Mouse (Mus musculus) layer of hippocampus, postnatal 25 days (tissue): Measurements from ENCODE around the gene Lipc. TPM values are rescaled to one million over a fixed set of nuclear protein-coding genes. Genes with fewer than 3 reads are reported as not detected.
"Not testable (repeated sequence)": the region's sequence is repeated elsewhere in the genome, so short reads cannot be mapped to it uniquely, and the experiment has no call there.

Experiments
- DNase-seq, 2 experiments: peaks; one replicate each; pipeline ENCODE4 v3.0.0; 2022; ENCODE audit warnings: mixed read lengths in 2 of 2, low spot score in 1 of 2; ENCODE audit errors: extremely low spot score in 1 of 2
- total RNA-seq, 2 experiments: library from RNA; stranded (reverse); gene quantifications; 2 replicates each; pipeline ENCODE4 v1.2.3; 2021

The Lipc gene
- total RNA-seq, 2 experiments from 2014 or later, result 0.20 to 0.28 TPM

DNA sequence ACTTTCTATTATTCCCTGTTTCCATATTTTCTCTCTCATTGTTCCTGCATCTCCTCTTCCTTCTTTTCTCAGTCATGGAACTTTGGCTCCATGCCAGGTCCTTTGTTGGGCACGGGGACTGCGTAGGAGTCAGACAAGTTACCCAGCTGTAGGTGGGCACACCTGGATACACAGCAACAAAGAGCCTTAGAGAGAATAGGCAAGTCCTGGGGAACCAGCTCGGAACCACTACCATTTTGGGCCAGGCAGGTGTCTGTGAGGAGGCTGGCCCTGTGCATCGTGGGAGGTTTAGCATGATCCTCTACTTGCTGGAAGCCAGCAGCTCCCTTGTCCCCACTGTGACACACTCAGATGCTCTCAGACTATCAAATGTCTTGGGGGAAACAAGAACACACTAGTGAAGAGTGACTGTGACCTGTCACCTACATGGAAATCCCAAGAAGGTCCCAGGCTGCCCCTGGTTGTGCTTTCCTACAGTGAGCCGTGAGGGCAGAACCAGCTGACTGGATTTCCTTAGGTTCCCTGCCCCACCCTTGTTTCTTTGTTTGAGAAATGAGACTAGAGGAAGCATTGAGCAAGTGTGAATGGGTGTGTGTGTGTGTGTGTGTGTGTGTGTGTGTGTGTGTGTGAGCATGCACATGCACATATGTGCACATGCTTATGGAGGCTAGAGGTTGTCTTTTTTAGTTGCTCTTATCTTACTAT is 82.7 kb downstream of the Lipc start:
- DNase-seq, result no peak

- DNase-seq, result no peak
Measured at GRCm38 (mm10) chr9:70867381-70867780, 84.6 kb downstream of the Lipc start.

- DNase-seq, result no peak
Measured at GRCm38 (mm10) chr9:70864039-70864438, 88.0 kb downstream of the Lipc start.

DNA sequence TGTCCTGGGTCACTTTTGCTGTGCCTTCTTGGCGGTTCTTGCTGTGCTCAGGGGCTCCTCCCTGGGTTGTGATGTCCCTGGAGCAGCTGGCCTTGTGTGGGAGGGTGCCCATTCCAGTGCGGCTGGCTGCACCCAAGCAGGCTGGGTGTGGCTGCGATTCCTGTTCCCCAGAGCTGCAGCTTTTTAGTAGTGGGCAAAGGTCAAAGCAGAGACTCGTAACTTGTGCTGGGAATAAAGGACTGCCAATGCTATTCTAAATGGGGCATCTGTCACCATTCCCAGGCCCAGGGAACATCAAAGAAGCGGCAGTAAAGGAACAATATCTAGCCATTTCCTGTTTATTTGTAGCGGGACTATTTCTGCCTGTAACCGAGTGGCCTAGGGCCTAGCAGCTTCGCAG is 88.7 kb downstream of the Lipc start:
- DNase-seq, result no peak

- DNase-seq, result no peak
Measured at GRCm38 (mm10) chr9:70859233-70859632, 92.8 kb downstream of the Lipc start.

- DNase-seq, result no peak
Measured at GRCm38 (mm10) chr9:70855868-70856267, 96.2 kb downstream of the Lipc start.

- no peak for DNase-seq
Measured at GRCm38 (mm10) chr9:70854950-70855349, 97.1 kb downstream of the Lipc start.

DNA sequence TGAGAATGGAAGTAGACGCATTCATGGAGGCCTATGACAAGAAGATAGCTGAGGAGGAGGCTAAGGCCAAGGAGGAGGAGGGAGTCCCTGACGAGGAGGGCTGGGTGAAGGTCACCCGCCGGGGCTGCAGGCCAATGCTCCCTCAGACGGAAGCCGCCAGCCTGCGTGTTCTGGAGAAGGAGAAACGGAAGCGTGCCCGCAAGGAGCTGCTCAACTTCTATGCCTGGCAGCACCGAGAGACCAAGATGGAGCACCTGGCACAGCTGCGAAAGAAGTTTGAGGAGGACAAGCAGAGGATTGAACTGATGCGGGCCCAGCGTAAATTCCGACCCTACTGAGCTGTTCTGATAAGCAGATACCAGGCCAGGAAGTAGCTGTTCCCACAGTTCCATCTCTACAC is 98.9 kb downstream of the Lipc start:
- not testable (repeated sequence) for DNase-seq

DNA sequence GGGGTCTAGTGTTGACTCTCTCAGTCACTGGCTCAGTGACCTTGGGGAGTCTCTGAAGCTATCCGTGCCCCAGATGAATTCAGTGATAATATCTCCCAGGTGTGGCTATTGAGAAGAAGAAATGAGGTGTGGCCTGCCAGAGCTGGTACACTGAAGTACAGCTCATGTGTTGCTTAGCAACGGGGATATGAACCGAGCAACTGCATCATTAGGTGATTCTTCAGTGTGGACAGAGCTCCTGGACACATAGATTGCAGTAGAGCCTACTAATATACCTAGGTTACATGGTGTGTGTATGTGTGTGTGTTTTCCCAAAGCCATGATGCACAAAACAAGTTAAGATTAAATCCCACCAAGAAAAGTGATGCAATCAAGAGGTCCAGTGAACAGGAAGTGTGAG is 100.5 kb downstream of the Lipc start:
- DNase-seq, result no peak

GRCm38 (mm10) chr9:70848135-70848770 is 103.8 kb downstream of the Lipc start:
- no peak for DNase-seq

GRCm38 (mm10) chr9:70847627-70848051 is 104.4 kb downstream of the Lipc start:
- no peak for DNase-seq

DNA sequence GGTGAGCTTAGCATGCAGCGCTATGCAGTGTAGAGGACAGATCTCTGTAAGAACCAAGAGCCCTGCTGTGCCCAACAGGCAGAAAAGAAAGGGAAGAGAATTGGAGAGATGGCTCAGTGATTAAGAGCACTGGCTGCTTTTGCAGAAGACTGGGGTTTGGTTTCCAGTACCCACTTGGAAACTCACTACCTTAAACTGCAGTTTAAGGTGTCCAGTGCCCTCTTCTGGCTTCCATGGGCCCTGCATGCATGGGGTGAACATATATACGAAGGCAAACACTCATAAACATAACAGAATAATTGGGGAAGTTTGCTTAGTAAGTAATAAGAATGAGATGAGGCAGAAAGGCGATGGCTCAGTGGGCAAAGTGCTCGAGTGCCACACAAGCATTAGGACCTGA is 108.8 kb downstream of the Lipc start:
- no peak for DNase-seq

DNA sequence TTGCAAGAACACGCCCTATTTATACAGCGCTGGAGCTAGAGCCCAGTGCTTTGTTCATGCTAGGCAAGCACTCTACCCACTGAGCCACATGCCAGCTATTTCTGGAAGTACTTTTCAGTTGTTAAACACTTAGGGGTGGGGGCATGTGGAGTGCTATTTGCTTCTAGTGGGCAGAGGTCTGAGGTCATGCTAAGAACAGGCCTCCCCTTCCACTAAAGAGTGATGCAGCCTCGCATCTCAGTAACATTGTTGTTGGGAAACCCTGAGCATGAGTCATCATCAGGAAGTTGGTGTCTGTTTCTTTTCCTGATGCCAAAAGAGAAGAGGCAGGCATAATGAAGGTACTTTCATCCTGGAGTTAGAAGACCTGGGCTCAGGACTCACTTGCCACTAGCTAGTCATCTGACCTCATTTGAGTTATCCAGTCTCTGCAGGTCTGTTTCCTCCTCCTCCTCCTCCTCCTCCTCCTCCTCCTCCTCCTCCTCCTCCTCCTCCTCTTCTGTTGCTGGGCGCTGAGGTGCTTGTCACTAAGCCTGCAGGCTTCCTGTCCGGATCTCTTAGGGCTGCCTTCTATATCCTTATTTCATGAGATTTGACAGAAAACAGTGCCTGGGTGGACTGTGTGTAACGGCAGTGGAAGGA is 109.6 kb downstream of the Lipc start:
- no peak for DNase-seq

GRCm38 (mm10) chr9:70841426-70842215 is 110.4 kb downstream of the Lipc start:
- no peak for DNase-seq

DNA sequence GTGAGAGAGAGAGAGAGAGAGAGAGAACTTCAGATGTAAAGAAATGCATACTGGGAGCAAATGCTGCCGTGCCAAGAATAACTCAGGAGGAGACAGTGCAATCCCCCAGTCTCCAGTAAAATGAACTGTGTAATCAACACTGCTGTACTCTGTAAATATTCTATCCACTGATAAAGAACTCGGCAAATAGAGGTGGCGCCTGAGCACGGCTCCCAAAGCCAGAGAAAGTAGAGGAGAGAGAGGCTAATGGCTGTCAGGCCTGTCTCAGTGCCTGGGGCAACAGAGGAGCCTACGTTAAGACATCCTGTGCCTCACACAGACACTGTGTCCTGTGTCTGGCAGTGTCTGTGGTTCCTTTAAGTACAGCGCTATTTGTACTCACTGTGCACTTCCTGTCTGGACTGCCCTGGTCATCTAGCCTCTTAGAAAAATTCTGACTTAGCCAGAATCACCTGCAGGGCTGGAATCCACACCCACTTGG is 111.1 kb downstream of the Lipc start:
- no peak for DNase-seq

GRCm38 (mm10) chr9:70838132-70838911 is 113.7 kb downstream of the Lipc start:
- DNase-seq, result no peak

DNA sequence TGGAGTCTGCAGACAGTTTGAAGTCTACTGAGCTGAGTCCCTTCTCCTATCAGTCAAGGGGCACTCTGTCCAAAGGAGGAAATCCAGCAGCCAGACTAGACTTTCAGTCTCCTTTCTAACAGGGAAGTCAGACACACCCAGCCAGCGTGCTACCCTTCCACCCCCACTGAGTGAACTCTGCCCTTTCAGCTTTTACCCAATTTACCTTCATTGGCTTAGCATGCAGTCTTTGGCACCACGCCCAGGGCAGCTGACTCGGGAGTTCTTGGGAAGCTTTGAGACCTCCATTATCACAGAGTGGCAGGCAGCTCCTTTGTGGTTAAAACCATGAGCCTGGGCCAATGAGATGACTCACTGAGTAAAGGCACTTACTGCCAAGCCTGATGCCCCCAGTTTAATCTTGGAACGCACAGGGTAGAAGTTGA is 117.3 kb downstream of the Lipc start:
- DNase-seq, result peak in 1 of 2 experiments; percentile 35

- DNase-seq, result no peak
Measured at GRCm38 (mm10) chr9:70834217-70834616, 117.8 kb downstream of the Lipc start.

- no peak for DNase-seq
Measured at GRCm38 (mm10) chr9:70833111-70833908, 118.7 kb downstream of the Lipc start.
